Mouse (Mus musculus): ENCODE results near the gene Higd1a. TPM values are rescaled to one million over a fixed set of nuclear protein-coding genes. Genes with fewer than 3 reads are reported as not detected.

Gene Higd1a
- polyA plus RNA-seq, 1 experiment, result 128 TPM

GRCm38 (mm10) chr9:121830956-121831293 lies 27.2 kb downstream of the Higd1a start:
- peak; percentile 74 for TF ChIP-seq CTCF (IDR thresholded peaks at IDR 0.05; ENCODE audit: borderline replicate concordance, insufficient read depth, low read depth, low read length)
- TF ChIP-seq POLR2A (IDR thresholded peaks at IDR 0.05; ENCODE audit: borderline replicate concordance, insufficient read depth, low read length), result no peak
- Histone ChIP-seq H3K27ac (ENCODE audit: insufficient read depth, low read length) (no peak overlapping the region), H3K27me3 (ENCODE audit: control insufficient read depth, insufficient read depth, low read length) (no peaks in the 10 kb centered on the region), H3K4me1 (ENCODE audit: control insufficient read depth, insufficient read depth, low read length) (no peaks in the 10 kb centered on the region), H3K4me3 (replicated peaks; ENCODE audit: insufficient read depth, low read depth, low read length) (no peak overlapping the region)
- peak; percentile 70 to 83 for DNase-seq
- 21% methylated on average over 6 of the region's 6 CpGs for WGBS

- Histone ChIP-seq H3K4me3 (replicated peaks; ENCODE audit: insufficient read depth, low read depth, low read length) (no peak overlapping the region), H3K27me3 (ENCODE audit: control insufficient read depth, insufficient read depth, low read length) (no peaks in the 10 kb centered on the region), H3K27ac (ENCODE audit: insufficient read depth, low read length) (no peak overlapping the region), H3K4me1 (ENCODE audit: control insufficient read depth, insufficient read depth, low read length) (no peaks in the 10 kb centered on the region)
- WGBS, result 64% methylated on average over 6 of the region's 6 CpGs
- DNase-seq, result peak; percentile 44 to 47
- TF ChIP-seq CTCF (IDR thresholded peaks at IDR 0.05; ENCODE audit: borderline replicate concordance, insufficient read depth, low read depth, low read length) (peak; percentile 57), POLR2A (IDR thresholded peaks at IDR 0.05; ENCODE audit: borderline replicate concordance, insufficient read depth, low read length) (no peak)
Measured at GRCm38 (mm10) chr9:121830243-121830955, 27.8 kb downstream of the Higd1a start.

GRCm38 (mm10) chr9:121829270-121829992 lies 28.7 kb downstream of the Higd1a start:
- 66% methylated on average over 7 of the region's 7 CpGs for WGBS
- Histone ChIP-seq H3K27me3 (ENCODE audit: control insufficient read depth, insufficient read depth, low read length) (no peaks in the 10 kb centered on the region), H3K27ac (ENCODE audit: insufficient read depth, low read length) (no peak overlapping the region), H3K4me3 (replicated peaks; ENCODE audit: insufficient read depth, low read depth, low read length) (no peak overlapping the region), H3K4me1 (ENCODE audit: control insufficient read depth, insufficient read depth, low read length) (no peaks in the 10 kb centered on the region; the same call in 1 of the 2 replicates)
- TF ChIP-seq CTCF (IDR thresholded peaks at IDR 0.05; ENCODE audit: borderline replicate concordance, insufficient read depth, low read depth, low read length) (no peak), POLR2A (IDR thresholded peaks at IDR 0.05; ENCODE audit: borderline replicate concordance, insufficient read depth, low read length) (no peak)
- DNase-seq, result no peak

GRCm38 (mm10) chr9:121828314-121828713 lies 29.8 kb downstream of the Higd1a start:
- Histone ChIP-seq H3K4me3 (replicated peaks; ENCODE audit: insufficient read depth, low read depth, low read length) (no peak overlapping the region), H3K4me1 (ENCODE audit: control insufficient read depth, insufficient read depth, low read length) (peaks cover 9% of the 10 kb centered on the region), H3K27me3 (ENCODE audit: control insufficient read depth, insufficient read depth, low read length) (no peaks in the 10 kb centered on the region), H3K27ac (ENCODE audit: insufficient read depth, low read length) (no peak overlapping the region)
- DNase-seq, result no peak
- TF ChIP-seq POLR2A (IDR thresholded peaks at IDR 0.05; ENCODE audit: borderline replicate concordance, insufficient read depth, low read length), result no peak
- no peak for TF ChIP-seq CTCF (IDR thresholded peaks at IDR 0.05; ENCODE audit: borderline replicate concordance, insufficient read depth, low read depth, low read length)
- 71% methylated on average over 6 of the region's 6 CpGs for WGBS

- 72% methylated on average over 3 of the region's 3 CpGs for WGBS
- Histone ChIP-seq H3K4me3 (replicated peaks; ENCODE audit: insufficient read depth, low read depth, low read length) (no peak overlapping the region), H3K4me1 (ENCODE audit: control insufficient read depth, insufficient read depth, low read length) (peaks cover 20% of the 10 kb centered on the region), H3K27me3 (ENCODE audit: control insufficient read depth, insufficient read depth, low read length) (no peaks in the 10 kb centered on the region), H3K27ac (ENCODE audit: insufficient read depth, low read length) (no peak overlapping the region)
- TF ChIP-seq POLR2A (IDR thresholded peaks at IDR 0.05; ENCODE audit: borderline replicate concordance, insufficient read depth, low read length) (no peak), CTCF (IDR thresholded peaks at IDR 0.05; ENCODE audit: borderline replicate concordance, insufficient read depth, low read depth, low read length) (no peak)
- DNase-seq, result no peak
Measured at GRCm38 (mm10) chr9:121826356-121826755, 31.8 kb downstream of the Higd1a start.

- WGBS, result 66% methylated on average over 7 of the region's 7 CpGs
- no peaks in the 10 kb centered on the region for H3K27me3 ChIP-seq (ENCODE audit: control insufficient read depth, insufficient read depth, low read length)
- H3K27ac ChIP-seq (ENCODE audit: insufficient read depth, low read length), result no peak overlapping the region; the same call in 1 of the 2 replicates
- TF ChIP-seq CTCF (IDR thresholded peaks at IDR 0.05; ENCODE audit: borderline replicate concordance, insufficient read depth, low read depth, low read length) (no peak), POLR2A (IDR thresholded peaks at IDR 0.05; ENCODE audit: borderline replicate concordance, insufficient read depth, low read length) (no peak)
- no peak overlapping the region for H3K4me3 ChIP-seq (replicated peaks; ENCODE audit: insufficient read depth, low read depth, low read length)
- peaks cover 39% of the 10 kb centered on the region for H3K4me1 ChIP-seq (ENCODE audit: control insufficient read depth, insufficient read depth, low read length)
- DNase-seq, result peak; percentile 29 to 31
Measured at GRCm38 (mm10) chr9:121823991-121824390, 34.2 kb downstream of the Higd1a start.

- Histone ChIP-seq H3K27ac (ENCODE audit: insufficient read depth, low read length) (peak overlapping the region; percentile 63), H3K4me3 (replicated peaks; ENCODE audit: insufficient read depth, low read depth, low read length) (no peak overlapping the region), H3K27me3 (ENCODE audit: control insufficient read depth, insufficient read depth, low read length) (no peaks in the 10 kb centered on the region), H3K4me1 (ENCODE audit: control insufficient read depth, insufficient read depth, low read length) (peaks cover 42% of the 10 kb centered on the region)
- DNase-seq, result peak; percentile 64 to 81
- 22% methylated on average over 1 of the region's 1 CpGs for whole genome bisulfite sequencing
- no peak for TF ChIP-seq POLR2A (IDR thresholded peaks at IDR 0.05; ENCODE audit: borderline replicate concordance, insufficient read depth, low read length)
- no peak for TF ChIP-seq CTCF (IDR thresholded peaks at IDR 0.05; ENCODE audit: borderline replicate concordance, insufficient read depth, low read depth, low read length)
Measured at GRCm38 (mm10) chr9:121823051-121823450, 35.1 kb downstream of the Higd1a start.

GRCm38 (mm10) chr9:121822585-121822991 lies 35.6 kb downstream of the Higd1a start:
- WGBS, result 38% methylated on average over 6 of the region's 6 CpGs
- Histone ChIP-seq H3K27ac (ENCODE audit: insufficient read depth, low read length) (peak overlapping the region; percentile 63), H3K27me3 (ENCODE audit: control insufficient read depth, insufficient read depth, low read length) (no peaks in the 10 kb centered on the region), H3K4me3 (replicated peaks; ENCODE audit: insufficient read depth, low read depth, low read length) (no peak overlapping the region), H3K4me1 (ENCODE audit: control insufficient read depth, insufficient read depth, low read length) (peaks cover 42% of the 10 kb centered on the region)
- TF ChIP-seq CTCF (IDR thresholded peaks at IDR 0.05; ENCODE audit: borderline replicate concordance, insufficient read depth, low read depth, low read length), result no peak
- no peak for TF ChIP-seq POLR2A (IDR thresholded peaks at IDR 0.05; ENCODE audit: borderline replicate concordance, insufficient read depth, low read length)
- peak; percentile 35 to 47 for DNase-seq
